Mouse (Mus musculus) cerebellum, adult 2 months (tissue): ENCODE data around the gene Pou6f1.

Experiments used
- CTCF ChIP-seq: fragments of 200-500 bp; IDR thresholded peaks from 2 replicates; pipeline ENCODE4 v1.5.1; 2011; ENCODE audit warnings: low read depth, mild to moderate bottlenecking, control low read depth, low read length, moderate library complexity, borderline replicate concordance; ENCODE audit not compliant: insufficient read depth
- POLR2A ChIP-seq: fragments of 200-500 bp; IDR thresholded peaks from 2 replicates; pipeline ENCODE4 v1.6.1; 2011; ENCODE audit warnings: low read length, control low read depth, borderline replicate concordance; ENCODE audit not compliant: insufficient read depth

GRCm38 (mm10) chr15:100616221-100616620, 16.4 kb upstream of the Pou6f1 start:
- TF ChIP-seq CTCF = no peak
- no peak for TF ChIP-seq POLR2A
